Mouse (Mus musculus): Measurements from ENCODE around the gene Sept8. TPM values are rescaled to one million over a fixed set of nuclear protein-coding genes. Genes with fewer than 3 reads are reported as not detected.

The Sept8 gene
- total RNA-seq, 2 experiments from 2014 or later = 85.8 to 88.6 TPM

DNA sequence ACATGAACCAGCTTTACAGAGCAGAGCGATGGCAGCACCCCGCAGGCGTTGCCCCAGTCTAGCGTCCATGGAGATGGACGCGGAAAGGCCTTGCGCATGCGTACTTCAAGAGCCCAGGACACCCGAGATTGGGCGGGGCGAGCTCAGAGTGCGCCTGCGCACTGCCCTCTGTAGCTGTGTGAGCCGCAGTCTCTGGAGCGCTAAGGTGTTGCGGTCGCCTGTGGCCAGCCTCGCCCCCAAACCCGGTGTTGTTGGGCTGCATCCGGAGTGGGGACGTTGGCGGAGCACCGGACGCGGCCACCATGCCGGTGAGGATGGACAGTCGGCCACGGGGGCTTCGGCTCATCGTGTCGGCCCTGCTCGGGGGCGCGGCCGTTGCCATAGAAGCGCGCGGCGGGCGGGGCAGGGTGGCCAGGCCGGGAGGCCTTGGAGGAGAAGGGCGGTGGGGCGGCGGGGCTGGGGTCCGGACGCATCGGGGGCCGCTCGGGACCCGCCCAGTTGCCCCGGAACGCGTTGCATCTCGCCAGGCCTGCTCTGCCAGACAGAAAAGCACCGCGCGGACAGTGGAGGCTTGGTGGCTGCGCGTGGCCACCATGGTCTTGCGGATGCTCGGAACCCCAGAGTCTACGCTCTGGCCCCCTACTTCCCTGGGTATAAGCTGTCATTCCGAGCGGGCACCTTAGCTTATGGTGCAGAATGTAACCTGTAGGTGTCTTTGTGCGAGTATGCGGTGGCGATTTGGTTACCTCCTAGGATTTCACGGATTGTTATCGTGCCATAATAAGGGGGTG is 48.4 kb downstream of the Sept8 start, which contains the start of gene Kif3a:
Kif3a (plus strand) TSS at position 156 of the 791 bp plus-strand sequence.
- DNase-seq (ENCODE audit: low spot score in 2 of 2) = peak; percentile 82 to 92

DNA sequence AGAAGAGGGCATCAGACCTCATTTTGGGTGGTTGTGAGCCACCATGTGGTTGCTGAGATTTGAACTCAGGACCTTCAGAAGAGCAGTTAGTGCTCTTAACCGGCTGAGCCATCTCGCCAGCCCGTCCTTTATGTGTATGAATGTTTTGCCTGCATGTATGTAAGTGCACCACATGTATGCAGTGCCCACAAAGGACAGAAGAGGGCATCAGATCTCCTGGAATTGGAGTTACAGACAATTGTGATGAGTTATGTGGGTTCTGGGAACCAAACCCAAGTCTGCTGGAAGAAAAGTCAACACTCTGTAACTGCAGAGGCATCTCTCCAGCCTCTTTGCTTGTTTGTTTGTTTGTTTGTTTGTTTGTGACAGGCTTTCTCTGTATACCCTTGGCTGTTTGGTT is 61.5 kb downstream of the Sept8 start:
- no peak for DNase-seq (ENCODE audit: low spot score in 2 of 2)

DNA sequence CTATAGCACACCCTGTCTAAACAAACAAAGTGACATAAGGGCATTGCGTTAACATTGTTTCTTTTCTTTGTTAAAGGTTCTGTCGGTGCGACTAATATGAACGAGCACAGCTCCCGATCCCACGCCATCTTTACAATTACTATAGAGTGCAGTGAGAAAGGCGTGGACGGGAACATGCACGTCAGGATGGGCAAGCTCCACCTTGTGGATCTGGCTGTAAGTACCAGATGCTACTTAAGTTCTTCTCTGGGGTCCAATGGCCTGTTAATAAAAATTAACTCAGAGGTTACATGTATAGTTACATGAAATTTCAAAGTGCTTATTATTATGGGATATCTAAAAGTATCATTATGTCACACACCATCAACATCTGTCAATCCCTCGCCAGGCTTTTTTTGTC is 64.1 kb downstream of the Sept8 start:
- no peak for DNase-seq (ENCODE audit: low spot score in 2 of 2)

DNA sequence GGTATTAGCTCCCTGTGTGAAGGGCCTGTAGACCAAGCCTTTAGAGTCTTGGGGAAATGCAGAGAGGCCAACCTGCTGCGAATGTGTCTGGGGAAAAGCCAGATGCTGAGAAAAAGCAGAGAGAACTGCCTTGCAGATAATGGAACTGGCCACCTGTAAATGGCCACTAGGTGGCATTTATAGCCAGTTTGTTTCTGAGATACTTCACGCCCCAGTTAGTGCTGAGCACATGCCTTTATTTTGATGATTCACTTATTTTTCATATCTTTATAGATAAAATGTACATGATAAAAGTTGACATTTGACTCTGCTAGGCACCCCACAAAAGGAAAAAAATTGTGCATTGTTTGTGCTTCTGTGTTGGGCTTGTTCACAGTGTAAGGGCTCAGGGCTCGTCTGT is 65.8 kb downstream of the Sept8 start:
- DNase-seq (ENCODE audit: low spot score in 2 of 2) = no peak

DNA sequence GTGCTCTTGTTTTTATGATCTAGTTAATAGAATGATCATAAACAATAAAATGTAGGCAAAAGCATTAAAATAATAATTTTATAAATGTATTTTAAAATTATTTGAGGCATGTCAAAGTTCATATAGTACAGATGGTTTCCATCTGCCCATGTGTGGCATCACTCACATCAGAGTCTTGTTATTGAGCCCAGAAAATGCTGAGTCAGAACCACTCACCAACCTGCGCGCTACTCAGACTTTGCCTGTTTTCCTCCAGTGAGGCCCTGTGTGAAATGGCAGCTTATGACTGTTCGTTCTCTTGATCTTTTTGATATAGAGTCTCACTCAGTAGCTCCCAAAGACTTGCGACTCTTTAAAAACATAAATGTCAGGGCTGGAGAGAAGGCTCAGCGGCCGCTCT is 66.5 kb downstream of the Sept8 start:
- no peak for DNase-seq (ENCODE audit: low spot score in 2 of 2)

DNA sequence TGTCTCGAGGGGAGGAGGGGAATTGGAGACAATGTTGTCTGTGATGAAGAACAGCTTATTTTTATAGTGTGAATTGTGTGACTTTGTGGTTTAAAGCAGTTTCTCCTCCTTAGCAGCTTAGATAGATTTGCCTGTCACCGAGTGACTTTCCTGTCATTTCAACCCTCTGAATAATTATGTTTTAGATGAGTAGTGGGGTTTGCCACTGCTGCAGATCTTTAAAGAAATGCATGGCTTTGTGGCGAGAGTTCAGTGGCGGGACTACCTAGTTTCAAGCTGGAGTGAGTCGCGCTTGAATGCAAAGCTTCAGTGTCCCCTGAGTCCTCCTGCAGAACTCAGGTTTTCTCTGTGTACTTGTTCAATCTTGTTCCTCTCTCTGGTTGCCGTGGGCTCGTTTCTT is 69.2 kb downstream of the Sept8 start:
- DNase-seq (ENCODE audit: low spot score in 2 of 2) = no peak

DNA sequence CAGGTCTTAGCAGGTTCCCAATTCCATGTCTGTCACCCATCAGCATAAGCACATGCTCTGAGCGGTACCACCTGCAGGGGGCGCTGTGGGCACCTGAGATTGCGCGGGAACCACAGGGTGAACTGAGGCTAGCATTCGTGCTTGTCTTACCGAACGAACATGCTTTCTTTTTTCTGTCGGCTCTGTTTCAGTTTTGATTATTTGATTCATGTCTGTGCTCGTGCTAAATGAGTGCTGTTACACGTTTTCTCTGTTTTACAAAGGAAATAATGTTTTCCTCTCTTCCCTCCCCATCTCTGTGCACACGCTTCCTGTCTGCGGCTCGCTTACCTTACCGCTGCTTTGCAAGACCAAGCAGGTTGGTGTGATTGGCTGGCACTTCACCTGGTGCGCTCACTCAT is 71.3 kb downstream of the Sept8 start:
- DNase-seq (ENCODE audit: low spot score in 2 of 2) = peak in 1 of 2 experiments; percentile 19

DNA sequence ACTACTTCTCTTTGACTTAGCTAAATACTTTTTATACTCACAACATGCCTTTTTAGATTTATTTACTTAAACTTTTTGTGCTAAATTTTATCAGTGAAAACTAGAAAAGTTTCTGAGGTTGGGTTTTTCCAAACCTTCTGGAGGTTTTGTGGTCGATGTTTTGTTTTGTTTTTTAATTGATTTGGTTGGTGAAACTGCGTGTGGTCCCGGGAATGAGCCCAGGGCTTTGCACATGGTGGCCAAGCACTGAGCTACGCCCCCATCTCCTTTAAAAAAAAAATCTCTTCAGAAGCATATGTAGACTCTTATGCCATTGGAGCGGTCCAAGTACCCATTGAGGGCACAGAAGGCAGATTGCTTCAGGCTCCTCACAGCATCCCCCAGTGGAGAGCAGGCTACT is 72.1 kb downstream of the Sept8 start:
- DNase-seq (ENCODE audit: low spot score in 2 of 2) = no peak

Other genes starting within 250 kb of the Sept8 start
- 100 to 1,000 TPM; 107 to 124 TPM for gene Hspa4, start 218.8 kb upstream of the Sept8 start, total RNA-seq (2021)
- 10 to 100 TPM; 10.5 to 10.7 TPM for gene Zcchc10, start 194.6 kb upstream of the Sept8 start, total RNA-seq (2021)
- gene Aff4, start 168.4 kb upstream of the Sept8 start, total RNA-seq (2021) = 100 to 1,000 TPM; 146 to 154 TPM
- gene Leap2, start 96.1 kb upstream of the Sept8 start, total RNA-seq (2021) = not detected
- gene Uqcrq, start 88.4 kb upstream of the Sept8 start, total RNA-seq (2021) = 100 to 1,000 TPM; 694 to 764 TPM
- 1 to 10 TPM in 1 of 2 experiments, under 1 TPM in 1; 0.86 to 1.0 TPM for gene Gdf9, start 88.2 kb upstream of the Sept8 start, total RNA-seq (2021)
- not detected for gene Gm10447, start 62.1 kb upstream of the Sept8 start, total RNA-seq (2021)
- under 1 TPM; 0.49 to 0.81 TPM for gene Shroom1, start 62.1 kb upstream of the Sept8 start, total RNA-seq (2021)
- gene Gm9837, start 48.8 kb upstream of the Sept8 start, total RNA-seq (2021) = not detected
- gene Gm9945, start 39.1 kb upstream of the Sept8 start, total RNA-seq (2021) = not detected
- under 1 TPM; 0.16 to 0.25 TPM for gene Sowaha, start 39.0 kb upstream of the Sept8 start, total RNA-seq (2021)
- gene Kif3a, start 48.1 kb downstream of the Sept8 start, total RNA-seq (2021) = 10 to 100 TPM; 15.9 to 18.2 TPM
- under 1 TPM in 1 of 2 experiments, not detected in 1; 0.65 TPM for gene Il4, start 99.4 kb downstream of the Sept8 start, total RNA-seq (2021)
- gene Il13, start 115.4 kb downstream of the Sept8 start, total RNA-seq (2021) = not detected
- 10 to 100 TPM; 13.0 to 15.6 TPM for gene Rad50, start 188.1 kb downstream of the Sept8 start, total RNA-seq (2021)
- not detected for gene Il5, start 201.5 kb downstream of the Sept8 start, total RNA-seq (2021)